Mouse (Mus musculus): ENCODE measurements around the gene Wnt9a. TPM values are rescaled to one million over a fixed set of nuclear protein-coding genes. Genes with fewer than 3 reads are reported as not detected.
A peak's percentile ranks its signal among the peaks of the same experiment; 100 is the strongest.

Gene Wnt9a
- total RNA-seq, 2 experiments from 2014 or later, result 5.6 to 5.7 TPM

DNA sequence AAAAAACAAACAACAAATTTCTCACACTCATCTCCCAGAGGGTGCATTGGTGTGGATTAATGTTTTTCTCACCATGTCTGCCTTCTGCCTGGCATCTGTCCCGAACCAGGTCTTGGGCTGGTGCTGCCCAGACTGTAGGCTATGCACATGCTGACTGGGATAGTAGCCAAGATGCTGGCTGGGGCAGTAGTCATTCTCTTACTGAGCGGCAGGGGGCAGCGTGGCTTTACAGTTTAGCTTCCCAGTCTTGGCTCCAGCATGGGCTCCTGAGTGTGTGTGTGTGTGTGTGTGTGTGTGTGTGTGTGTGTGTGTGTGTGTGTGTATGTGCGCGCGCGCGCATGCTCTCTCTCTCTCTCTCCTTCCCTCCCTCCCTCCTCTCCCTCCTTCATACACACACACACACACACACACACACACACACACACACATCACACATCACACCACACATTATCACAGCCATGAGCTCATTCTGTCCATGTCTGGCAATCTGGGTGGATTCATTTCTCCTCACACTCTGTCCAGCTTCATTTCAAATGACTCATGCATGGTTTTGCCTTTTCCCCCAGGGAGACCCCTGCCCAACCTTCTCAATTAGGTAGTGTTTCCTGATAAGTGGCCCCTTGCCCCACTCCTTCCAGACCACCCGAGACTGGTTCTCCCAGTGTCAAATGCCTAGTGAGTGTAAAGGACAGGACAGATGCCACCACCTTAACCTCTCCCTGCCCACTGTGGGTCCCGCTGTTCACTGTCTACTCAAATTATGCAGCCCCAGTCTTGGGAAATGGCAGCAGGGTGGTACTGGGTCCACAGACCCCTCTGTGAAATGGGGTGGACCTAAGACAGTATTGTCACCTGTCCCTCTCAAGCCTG is 3.8 kb upstream of the Wnt9a start:
- peak; percentile 91 for DNase-seq

DNA sequence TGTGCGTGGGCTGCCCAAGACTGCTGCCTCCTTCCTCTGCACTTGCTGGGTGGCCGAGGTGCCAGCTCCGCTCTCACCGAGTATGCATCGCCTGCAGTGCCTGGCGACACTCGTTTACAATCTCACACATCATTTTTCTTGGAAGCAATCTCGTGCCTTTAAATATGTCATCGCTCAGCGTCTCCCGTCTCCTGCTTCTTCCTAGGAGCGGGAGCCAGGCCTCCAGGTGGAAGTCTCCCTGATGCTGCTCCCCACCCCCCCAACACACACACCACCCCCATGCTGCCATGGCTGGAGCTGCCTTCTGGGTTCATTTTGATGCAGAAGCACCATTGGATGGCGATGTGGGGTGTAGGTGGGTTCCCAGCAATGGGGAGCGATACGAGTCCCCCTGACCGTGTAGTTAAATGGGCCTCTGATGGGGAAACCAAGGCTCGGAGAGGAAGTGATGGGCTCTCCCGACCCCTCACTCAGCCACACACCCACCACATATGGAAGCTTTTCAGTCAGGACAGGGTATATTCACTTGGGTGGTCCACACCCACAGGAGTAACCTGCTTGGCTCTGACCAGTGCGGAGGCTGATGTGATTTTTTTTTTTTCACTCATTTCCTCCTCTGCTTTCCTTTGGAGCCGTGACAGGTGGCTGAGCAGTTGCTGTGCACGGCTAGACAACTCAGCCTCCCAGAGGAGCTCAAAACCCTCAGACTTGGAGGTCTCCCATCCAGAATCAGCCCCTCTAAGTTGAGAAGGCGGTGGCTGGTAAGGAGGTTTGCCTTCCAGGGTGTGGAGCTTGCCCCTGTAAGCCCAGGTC is 1.5 kb upstream of the Wnt9a start:
- DNase-seq, result no peak

DNA sequence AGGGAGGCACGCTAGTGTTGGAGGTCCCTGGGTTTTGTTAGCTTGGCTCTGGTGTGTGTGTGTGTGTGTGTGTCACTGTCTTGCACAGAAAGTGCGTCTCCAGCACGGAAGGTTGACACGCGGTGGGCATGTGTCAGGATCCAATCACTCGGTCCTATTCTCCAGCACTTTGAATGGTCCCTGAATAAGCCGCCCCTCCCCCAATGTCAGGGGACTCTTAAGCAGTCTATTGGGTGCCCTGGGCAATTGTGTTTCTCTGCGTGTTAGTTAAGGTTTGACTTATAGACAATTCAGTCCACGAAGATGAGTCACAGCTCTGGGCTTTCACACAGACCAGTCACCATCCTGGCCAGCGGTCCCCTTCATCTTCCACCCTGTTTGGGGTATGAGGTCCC is 910 bp upstream of the Wnt9a start:
- peak; percentile 36 for DNase-seq

DNA sequence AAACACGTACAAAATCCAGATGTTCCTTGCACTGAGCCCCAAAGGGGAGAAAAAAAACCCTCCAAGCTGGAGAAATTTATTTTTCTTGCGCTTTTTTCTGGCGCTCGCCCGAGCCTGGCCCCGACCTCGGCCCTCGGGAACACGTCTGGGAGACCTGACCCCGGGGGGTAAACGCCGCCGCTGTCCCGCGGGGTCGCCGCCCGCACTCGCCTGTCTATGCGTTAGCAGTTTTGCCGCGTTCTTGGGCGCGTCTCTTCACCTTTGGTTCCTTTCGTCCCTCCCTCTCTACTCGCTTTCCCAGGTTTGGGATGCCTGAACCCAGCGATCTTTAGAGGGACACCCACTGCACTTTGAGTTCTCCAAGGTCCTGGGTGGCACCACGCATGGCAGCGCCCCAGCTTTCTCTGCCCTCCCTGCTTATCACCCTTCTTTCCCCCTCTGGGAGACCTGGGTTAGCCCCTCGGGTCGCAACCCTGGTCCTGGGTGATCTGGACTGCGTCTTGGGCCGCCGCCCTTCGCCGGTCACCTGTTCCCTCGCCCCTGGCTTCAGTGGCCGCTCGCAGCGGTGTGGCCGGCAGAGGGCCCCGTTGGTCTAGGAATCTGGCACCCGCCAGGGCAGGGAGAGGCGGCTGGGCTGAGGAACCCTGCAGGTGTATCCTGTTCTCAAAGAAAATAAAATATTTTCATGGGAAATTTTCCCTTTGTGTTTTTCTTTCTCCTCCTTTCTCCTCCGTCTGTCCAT is 865 bp downstream of the Wnt9a start:
- DNase-seq, result peak; percentile 92

DNA sequence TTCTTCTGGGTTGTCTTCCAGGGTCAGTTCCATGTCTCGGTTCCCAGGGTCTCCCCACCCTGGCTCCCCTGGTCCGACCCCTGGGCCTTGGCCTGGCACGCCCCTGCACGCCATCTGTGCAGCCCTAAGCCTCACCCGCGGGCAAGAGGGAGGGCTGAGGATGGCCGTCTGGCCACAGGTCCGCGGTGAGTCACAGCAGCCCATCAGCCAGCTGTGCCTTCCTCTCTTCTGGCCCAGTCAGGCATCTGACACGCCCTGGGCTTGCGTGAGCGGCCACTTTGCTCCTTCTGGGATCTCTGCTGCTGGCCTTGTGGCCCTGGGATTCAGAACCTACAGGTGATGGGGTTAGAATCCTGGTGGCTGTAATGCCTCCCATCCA is 1.4 kb downstream of the Wnt9a start:
- DNase-seq, result peak; percentile 34

DNA sequence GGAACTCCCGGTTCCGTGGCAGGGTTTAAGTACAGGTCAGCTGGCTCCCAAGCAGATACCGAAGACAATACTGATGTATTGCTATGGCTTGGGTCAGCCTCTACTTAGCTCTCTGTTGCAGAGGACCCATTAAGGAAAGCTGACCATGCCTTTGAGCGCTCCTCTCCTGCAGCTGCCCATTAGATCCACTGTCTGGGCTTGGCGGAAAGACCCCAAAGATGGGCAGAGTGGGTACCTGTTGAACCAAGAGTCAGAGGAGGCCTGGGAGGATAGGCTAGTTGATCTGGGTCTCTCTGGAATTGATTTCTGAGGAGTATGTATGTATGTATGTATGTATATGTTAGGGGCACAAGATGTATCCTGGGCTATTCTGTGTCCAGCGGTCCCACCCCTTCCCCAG is 1.9 kb downstream of the Wnt9a start:
- no peak for DNase-seq

DNA sequence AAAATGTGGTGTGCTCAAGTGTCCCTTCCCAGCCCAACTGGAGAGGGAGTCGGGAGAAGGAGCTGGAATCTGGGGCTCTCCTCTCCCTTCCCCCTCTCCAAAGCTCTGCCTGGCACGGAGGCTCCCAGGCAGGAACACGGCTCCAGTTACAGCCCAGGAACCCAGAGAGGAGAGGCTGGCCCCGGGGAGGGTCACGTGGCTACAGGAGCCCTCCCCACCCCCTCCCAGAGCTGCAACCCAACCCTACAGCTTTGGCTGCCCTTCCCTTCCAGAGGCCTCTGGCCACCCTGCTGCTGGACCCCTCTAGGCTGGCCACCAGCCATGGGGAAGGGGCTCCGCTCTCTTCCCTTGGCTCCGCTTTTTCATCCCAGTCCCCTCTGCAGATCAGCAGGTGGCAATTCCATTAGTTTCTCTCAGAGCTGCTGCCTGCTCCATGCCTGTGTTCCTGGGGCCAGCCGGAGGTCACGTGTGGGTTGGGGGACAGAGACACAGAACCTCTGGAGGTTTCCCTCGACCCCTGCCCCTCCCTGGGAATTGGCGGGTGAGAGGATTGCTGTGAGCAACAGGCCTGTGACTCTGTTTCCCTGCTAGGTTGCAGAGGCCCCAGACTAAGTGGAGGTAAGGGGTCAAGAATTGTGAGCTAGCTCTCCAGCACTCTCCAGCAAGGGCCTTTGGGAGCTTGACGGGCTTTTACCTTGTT is 2.5 kb downstream of the Wnt9a start:
- DNase-seq, result peak; percentile 69

DNA sequence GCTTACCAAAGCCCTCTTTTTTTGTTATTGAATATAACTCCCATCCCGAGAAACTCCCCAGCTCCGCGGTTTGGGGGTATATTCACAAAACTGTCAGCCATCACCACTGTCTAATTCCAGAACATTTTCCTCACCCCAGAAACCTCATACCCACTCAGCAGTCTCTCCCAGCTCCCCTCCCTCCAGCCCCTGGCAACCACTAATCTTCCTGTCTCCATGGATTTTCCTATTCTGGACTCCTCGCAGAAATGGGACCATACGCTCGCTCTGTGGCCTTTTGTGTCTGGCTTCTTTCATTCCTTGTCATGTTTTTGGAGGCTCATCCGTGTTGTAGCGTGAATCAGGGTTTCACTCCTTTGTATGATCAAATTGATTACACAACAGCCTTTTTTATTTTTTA is 3.2 kb downstream of the Wnt9a start:
- no peak for DNase-seq

DNA sequence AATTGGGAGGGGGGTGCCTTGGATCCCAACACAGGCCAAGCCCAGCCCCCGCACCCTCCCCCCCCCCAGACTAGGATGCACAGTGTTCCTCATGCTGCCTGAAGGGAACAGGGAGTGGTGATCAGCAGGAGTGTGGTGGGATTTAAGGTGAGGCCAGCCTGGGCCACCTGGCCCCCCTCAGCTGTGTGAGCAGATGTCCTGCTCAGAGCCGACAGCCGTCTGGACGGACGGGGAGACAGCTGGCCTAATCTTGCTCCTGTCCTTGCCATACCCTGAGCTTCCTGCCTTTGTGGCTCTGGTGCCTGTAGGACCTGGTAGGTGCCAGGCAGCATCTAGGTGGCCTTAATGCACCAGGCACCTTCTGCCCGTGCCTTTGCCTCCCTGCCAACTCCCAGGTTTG is 5.3 kb downstream of the Wnt9a start:
- no peak for DNase-seq

DNA sequence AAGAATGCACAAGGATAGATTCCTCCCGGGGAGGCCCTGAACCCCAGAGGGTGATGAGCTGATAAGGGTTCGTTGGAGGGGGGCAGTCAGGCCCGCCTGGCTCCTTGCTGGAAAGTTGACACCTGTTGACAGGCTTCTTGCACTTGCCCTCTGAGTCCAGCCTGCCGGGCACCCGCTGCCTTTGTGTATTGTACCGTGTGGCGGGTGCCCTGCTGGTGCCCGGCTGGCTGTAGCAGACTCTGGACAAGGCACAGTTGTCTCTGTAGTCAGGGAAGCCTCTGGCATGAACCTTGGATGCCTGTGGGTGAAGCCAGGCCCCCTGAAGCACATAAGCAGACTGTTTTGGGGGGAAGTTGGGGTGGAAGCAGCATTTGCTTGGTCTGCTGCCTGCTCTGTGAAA is 5.8 kb downstream of the Wnt9a start:
- no peak for DNase-seq

DNA sequence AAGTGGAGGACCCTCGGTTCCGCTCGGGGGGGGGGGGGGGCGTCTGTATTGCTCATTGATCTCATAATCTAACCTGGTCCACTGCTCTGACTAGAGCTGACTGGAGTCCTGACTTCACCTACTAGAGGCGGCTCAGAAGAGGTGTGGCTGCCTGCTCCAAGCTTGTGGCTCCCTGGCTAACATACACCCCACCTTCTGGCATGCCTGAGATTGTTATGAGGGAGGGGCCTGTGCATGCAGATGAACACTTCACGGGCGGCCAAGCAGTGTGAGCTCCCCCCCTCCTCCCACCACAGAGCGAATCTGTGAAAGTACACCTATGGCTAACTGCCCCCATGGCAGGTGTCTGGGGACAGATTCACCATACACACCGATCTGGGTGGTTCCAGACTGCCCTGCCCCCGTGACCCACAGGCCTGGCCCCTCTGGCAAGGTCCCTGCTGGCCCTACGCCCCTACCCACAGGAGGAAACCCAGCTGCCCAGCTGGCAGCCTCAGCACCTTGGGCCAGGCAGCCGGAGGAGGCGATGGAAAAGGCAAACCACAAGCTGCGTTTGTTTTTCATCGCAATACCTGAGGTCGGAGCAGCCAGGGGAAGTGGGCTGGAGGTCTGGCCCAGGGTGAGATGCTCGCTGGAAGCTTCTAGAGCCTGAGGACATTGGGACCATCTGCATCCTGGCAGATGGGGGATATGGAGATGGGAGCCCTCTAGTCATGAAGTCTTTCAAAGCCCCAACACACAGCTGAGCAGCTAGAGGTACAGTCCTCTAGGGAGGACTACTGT is 6.5 kb downstream of the Wnt9a start:
- no peak for DNase-seq

DNA sequence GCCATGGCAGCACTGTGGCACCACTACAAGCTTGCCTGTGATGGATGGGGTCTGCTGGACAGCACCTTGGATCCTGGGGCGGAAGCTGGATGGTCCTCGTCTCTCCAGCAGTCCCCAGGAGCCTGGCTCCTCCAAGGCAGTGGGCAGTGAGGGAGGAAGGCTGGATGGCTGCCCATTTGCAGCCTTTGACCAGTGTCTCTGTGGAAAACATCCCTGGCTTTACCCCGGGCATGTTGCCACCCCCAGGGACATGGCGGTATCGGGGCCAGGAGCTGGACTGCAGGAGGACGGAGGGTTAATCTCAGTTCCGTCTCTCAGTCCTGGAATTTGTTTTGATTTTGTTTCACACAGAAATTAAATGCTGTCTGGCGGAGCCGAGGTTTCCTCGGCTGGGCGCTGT is 7.2 kb downstream of the Wnt9a start:
- no peak for DNase-seq

DNA sequence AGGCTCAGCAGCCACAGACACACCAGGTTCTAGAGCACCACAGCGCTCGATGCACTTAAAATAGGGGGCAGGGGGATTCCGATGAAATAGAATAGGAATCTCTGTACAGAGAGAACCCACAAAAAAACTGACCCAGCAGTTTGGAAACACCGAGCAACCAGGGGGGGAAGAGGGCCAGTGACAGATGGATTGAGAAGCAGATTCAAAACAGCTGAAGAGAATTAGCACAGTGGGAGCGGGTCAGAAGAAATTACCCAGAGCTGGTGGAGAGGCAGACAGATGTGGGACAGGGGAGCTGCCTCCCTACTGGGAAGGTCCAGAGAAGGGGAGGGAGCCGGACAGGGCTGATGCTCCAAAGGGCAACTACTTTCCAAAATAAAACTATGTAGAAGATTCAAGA is 9.8 kb downstream of the Wnt9a start:
- no peak for DNase-seq

DNA sequence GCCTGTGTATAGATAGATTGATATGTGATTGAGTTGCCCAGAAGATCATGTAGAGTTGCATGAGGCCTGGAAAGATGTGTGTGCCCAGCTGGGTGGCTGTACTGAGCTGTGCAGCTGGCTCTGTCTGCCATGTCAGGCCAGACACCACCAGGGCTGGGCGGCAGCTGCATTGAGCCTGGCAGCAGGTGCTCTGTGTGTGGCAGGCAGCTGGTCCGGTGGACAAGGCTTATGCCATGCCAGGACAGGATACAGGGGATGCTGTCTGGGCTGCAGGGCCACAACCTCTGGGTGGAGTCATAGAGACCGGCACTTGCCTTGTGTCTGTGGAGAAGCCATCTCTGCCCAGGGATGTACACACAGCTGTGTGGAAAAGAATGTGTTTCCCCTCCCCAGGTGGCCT is 16.3 kb downstream of the Wnt9a start:
- no peak for DNase-seq

DNA sequence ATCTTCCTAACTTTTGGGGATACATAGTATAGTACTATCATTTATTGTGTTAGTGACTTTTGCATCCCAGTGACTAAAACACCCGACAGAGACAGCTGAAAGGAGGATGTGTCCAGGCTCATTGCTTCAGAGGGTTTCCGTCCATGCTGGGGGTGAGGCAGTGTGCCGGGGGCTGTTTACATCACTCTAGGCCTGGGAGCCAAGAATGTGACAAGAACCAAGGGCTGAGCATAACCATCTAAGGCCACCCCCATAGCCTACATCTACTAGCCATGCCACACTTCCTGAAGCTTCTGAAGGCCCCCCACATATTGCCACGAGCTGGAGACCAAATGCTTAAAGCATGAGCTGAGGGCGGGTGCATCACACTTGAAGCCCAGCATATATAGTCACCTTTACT is 18.0 kb downstream of the Wnt9a start:
- no peak for DNase-seq

DNA sequence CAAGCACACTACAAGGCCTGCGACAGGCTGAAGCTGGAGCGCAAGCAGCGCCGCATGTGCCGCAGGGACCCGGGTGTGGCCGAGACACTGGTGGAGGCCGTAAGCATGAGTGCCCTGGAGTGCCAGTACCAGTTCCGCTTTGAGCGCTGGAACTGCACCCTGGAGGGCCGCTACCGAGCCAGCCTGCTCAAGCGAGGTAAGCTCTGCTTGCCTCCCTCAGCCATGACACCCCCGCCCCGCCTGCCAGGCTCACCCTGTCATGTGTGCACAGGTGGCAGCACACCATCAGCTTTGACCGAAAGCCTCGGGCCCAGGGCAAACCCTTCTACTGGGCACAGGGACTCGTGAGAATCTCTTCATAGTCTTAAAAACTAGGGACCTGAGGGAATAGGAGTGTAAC is 20.9 kb downstream of the Wnt9a start:
- DNase-seq, result no peak

DNA sequence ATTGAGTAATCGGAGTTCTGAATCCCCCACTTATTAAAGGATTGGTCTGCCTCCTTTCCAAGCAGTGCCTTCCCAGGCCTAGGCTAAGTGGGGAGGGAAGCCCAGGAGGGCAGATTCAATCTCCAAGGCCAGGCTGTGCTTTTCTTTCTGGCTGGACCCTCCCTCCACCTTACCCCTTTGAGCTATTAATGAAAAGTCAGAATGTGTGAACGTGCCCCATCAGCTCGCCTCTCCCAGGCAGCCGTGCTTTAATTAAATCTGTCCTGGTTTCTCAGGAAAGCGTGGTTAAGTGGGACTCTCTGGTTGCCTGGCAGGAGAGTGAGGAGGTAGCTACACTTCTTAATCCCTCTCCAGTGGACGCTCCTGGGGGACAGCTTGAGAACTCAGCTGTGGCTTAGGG is 22.9 kb downstream of the Wnt9a start:
- no peak for DNase-seq

DNA sequence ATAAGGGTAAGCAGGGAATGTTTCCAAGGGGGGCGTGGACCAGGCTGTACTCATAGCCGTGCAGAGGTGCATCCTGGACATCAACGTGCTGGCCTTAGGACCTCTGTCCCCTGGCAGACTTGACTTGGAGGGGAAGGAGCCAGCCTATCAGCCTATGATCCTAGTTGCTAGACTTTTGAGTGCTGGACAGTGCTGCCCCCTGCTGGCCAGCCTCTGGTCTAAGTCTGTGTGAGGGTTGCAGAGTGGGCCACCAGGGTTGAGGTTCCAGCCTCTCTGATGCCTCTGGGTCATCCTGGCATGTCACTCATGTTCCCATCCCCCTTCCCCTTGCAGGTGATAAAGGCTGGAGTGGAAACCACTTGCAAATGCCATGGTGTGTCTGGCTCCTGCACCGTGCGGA is 23.8 kb downstream of the Wnt9a start:
- peak; percentile 84 for DNase-seq

DNA sequence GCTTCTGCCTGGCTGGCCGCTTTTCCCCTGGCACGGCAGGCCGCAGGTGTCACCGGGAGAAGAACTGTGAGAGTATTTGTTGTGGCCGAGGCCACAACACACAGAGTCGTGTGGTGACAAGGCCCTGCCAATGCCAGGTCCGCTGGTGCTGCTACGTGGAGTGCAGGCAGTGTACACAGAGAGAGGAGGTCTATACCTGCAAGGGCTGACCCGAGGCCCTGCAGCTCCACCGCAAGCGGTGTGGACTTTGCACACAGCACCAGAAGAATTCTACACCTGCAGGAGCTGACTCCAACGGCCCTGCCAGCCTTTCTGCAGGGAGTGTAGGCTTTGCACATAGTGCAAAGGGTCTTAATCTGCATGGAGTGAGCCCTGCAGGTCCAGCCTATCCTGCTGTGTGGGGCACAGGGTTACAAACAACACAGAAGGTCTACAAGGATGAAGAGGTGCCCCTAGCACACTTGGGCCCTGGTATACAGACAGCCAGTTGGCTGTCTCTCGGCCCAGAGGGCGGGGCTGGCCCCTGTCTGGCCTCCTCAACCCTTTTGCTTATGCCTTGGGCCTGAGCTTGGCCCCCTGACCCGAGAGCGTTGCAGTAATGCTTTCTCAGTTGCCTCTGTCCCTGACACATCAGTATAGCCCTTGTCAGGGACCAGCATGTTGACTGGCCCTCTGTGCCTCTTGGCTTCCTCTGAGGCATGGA is 24.6 kb downstream of the Wnt9a start:
- DNase-seq, result no peak

DNA sequence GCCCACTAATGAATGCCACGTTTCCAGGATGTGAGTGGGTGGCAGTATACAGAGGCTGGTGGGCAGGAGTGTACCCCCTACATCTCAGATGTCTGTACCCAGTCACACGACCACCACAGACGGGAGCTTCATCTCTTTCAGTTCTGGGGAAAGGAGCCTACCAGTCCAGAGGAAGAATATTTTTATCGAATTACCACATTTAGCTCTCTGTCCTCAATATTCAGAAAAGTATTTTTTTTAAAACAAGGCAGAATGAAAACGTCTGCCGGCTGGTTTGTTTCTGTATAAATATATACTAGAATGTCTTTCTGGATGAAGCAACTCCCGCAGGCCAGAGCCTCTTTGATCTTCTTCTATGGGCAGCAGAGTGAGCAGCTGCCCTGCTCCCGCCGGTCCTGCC is 26.2 kb downstream of the Wnt9a start:
- no peak for DNase-seq

DNA sequence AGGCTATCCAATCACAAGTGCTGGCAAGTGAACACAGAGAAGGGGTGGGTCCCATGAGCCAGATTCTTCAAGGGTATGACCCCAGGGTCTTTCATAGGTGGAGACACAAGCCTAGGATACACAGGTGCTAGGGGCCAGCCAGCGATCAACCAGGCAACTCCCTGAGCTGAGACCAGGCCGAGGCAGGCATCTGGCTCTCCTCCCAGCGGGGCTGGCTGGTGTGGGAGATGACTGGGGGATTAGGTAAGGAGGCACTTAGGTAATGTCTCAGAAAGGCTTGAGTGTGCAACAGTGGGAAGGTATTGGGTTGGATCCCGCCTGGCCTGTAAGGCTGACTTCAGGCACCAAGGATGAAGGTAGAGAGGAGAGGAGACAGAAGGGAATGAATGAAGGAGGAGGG is 28.4 kb downstream of the Wnt9a start:
- peak; percentile 58 for DNase-seq
